Mouse (Mus musculus) embryonic facial prominence, embryonic 12.5 days (tissue): ENCODE measurements around the gene Pdpr. TPM values are rescaled to one million over a fixed set of nuclear protein-coding genes. Genes with fewer than 3 reads are reported as not detected.

Experiments
- ATAC-seq: fragments of 200-750 bp; cut with Nextera tagmentation; 2 replicates; pipeline ENCODE4 v1.8.0; 2017; ENCODE audit not compliant: insufficient number of reproducible peaks, insufficient read depth, low FRiP score, low TSS enrichment
- H3K27ac ChIP-seq: fragments of 300-500 bp; sonication (generic); 2 replicates; pipeline ENCODE4 v1.5.1; 2016; ENCODE audit warnings: mild to moderate bottlenecking
- H3K27me3 ChIP-seq: fragments of 300-500 bp; sonication (generic); 2 replicates; pipeline ENCODE4 v1.6.1; 2016; ENCODE audit warnings: mild to moderate bottlenecking, moderate library complexity
- H3K36me3 ChIP-seq: fragments of 300-500 bp; sonication (generic); 2 replicates; pipeline ENCODE4 v1.6.1; 2016; ENCODE audit warnings: mild to moderate bottlenecking
- H3K4me1 ChIP-seq: fragments of 300-500 bp; sonication (generic); 2 replicates; pipeline ENCODE4 v1.6.1; 2016
- H3K4me2 ChIP-seq: fragments of 300-500 bp; sonication (generic); replicated peaks from 2 replicates; pipeline ENCODE4 v1.6.1; 2016; ENCODE audit warnings: mild to moderate bottlenecking, moderate library complexity
- H3K4me3 ChIP-seq: fragments of 300-500 bp; sonication (generic); 2 replicates; pipeline ENCODE4 v1.5.1; 2016; ENCODE audit warnings: mild to moderate bottlenecking
- H3K9ac ChIP-seq: fragments of 300-500 bp; sonication (generic); 2 replicates; pipeline ENCODE4 v1.6.1; 2016; ENCODE audit warnings: mild to moderate bottlenecking, moderate library complexity
- H3K9me3 ChIP-seq: fragments of 300-500 bp; sonication (generic); 2 replicates; pipeline ENCODE4 v1.6.1; 2016; ENCODE audit warnings: mild to moderate bottlenecking, moderate library complexity
- WGBS: fragments of 180-500 bp; shearing (Covaris S2); methylation state at CpG from one replicate; pipeline ENCODE4 v1.1.7; 2016; 5-methylcytosine and 5-hydroxymethylcytosine counted together
- polyA plus RNA-seq: library from polyadenylated mRNA; unstranded; fragments of >200 nt; fragmentation: Nextera tagmentation; extraction: Ambion mirVana; gene quantifications from 2 replicates; pipeline ENCODE4 v1.2.1, GENCODE M21; 2016

Gene Pdpr
- 12.8 and 14.3 TPM in 2 replicates for polyA plus RNA-seq

DNA sequence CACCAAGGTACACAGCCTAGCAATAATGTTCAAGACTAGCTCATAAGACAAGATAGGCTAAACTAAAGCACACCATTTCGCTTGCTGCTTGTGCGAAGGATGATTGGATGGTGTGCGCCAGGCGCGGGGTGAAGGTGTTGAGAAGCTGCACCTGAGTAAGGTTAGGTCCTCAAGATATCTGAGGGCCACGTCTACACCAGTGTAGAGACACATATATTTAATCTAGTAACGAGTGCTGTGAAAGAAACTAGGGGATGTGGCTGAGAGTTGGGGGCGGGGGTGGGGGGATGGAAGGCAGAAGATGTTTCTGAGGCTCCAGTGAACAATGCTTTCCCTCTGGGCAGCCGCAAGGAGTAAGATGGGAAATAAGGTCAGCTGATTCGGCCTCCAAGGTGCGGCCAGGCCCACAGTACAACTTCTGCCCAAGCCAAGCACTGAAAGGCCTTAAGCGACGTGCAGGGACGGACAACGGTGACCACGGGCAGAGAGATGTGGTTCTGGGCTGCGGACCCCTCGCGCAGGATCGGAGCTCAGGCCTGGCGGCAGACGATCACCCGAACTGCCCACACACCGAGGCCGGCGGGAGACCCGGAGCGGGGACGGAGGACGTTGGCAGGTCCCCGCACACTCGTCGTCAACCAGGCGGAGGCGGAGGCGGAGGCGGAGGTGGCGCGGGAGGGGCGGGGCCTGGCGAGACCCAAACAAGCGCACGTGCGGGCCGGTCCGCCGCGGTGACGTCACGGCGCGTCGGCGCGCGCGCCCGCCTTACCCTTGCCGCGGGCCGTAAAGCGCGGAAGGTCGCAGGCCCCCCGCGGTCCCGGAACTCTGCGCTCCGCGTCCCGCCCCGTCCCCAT is at the start of gene Pdpr:
Gene Pdpr, plus strand, starts transcription at position 766 of the 854 bp plus-strand sequence.
- Histone ChIP-seq H3K4me3 (peak within 1 kb of the TSS; percentile 69), H3K4me2 (peak within 1 kb of the TSS; percentile 81), H3K36me3 (no peaks in the 10 kb centered on the region), H3K9me3 (no peaks in the 10 kb centered on the region), H3K9ac (peak within 1 kb of the TSS; percentile 72), H3K27me3 (no peaks in the 10 kb centered on the region), H3K4me1 (peaks cover 4% of the 10 kb centered on the region; the same call in 1 of the 2 replicates), H3K27ac (0 out of 2 replicates have a peak within 1 kb of the TSS, but pooled peaks have one; percentile 36)
- WGBS: 6% methylated on average over 68 of the region's 72 CpGs
- peak; percentile 88 for ATAC-seq

DNA sequence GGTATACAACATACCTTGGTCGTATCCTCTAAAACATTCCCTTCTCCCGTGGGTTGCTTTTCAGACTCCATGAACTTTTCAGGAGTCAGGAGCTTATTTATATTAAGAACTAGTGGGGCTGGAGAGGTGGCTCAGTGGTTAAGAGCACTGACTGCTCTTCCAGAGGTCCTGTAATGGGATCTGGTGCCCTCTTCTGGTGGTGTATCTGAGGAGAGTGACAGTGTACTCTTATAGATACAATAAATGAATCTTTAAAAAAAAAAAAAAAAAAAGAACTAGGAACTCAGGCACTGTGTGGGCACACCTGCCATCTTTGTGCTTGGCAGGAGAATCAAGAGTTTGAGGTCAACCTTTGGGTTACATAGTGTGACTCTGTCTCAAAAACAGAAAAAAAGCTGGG is 45.7 kb upstream of the Pdpr start:
- no peak overlapping the region for H3K27ac ChIP-seq
- peaks cover 97% of the 10 kb centered on the region for H3K36me3 ChIP-seq
- H3K4me3 ChIP-seq: no peak overlapping the region
- no peaks in the 10 kb centered on the region for H3K27me3 ChIP-seq
- H3K4me2 ChIP-seq: no peak overlapping the region
- no peaks in the 10 kb centered on the region for H3K9me3 ChIP-seq
- no peak for ATAC-seq
- WGBS: 94% methylated on average over 2 of the region's 2 CpGs
- H3K9ac ChIP-seq: no peak overlapping the region
- H3K4me1 ChIP-seq: no peaks in the 10 kb centered on the region

DNA sequence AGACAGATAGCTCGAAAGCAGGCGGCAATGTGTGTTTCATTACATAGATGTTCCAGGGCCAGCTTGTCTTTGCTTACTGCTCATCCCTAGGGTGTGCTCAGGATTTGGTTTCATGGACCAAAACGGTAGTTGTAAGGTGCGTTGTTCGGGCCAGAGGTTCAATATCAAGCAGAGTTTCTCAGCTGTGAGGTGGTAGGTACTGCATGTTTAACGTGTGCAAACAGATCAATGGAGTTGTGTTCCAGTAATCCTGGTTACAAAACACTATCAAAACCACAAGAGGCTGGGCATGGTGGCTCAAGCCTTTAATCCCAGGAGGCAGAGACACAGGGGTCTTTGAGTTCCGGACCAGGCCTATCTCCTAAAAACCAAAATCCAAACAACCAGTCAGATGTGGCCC is 45.3 kb upstream of the Pdpr start:
- Histone ChIP-seq H3K4me3 (no peak overlapping the region), H3K9me3 (no peaks in the 10 kb centered on the region), H3K27me3 (no peaks in the 10 kb centered on the region), H3K36me3 (peaks cover 98% of the 10 kb centered on the region), H3K4me2 (no peak overlapping the region), H3K27ac (no peak overlapping the region), H3K9ac (no peak overlapping the region), H3K4me1 (no peaks in the 10 kb centered on the region)
- no peak for ATAC-seq
- WGBS: 95% methylated on average over 7 of the region's 7 CpGs

DNA sequence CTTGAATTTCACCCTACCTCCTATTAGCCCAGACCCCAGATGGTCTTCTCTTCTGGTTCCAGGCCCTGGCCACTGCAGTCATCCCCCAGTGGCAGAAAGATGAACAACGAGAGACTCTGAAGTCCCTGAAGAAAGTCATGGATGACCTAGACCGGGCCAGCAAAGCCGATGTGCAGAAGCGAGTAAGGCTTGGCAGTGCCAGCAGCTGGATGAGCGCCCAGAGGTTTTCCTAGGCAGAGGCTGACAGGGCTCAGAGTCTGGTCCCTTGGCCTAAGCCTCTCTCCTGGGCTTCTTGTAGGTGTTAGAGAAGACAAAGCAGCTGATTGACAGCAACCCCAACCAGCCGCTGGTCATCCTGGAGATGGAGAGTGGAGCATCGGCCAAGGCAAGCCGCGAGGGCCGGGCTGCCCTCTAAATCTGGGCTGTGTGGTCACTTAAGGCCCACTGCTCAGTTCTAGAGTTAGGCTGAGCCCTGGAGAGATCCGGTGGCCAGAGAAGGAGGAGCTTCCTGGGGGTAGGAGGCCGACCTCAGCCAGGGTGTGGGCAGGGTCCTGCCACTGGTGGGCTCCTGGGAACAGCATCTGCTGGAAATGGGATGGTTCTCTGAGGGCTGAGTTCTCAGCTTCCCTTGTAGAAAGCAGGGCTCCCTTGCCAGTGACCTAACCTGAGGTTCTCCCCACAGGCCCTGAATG is 40.5 kb upstream of the Pdpr start:
- no peaks in the 10 kb centered on the region for H3K9me3 ChIP-seq
- H3K27me3 ChIP-seq: no peaks in the 10 kb centered on the region
- H3K4me3 ChIP-seq: no peak overlapping the region
- H3K36me3 ChIP-seq: peaks cover 71% of the 10 kb centered on the region
- H3K9ac ChIP-seq: no peak overlapping the region
- peaks cover 13% of the 10 kb centered on the region for H3K4me1 ChIP-seq
- WGBS: 96% methylated on average over 12 of the region's 12 CpGs
- no peak for ATAC-seq
- H3K4me2 ChIP-seq: no peak overlapping the region
- no peak overlapping the region for H3K27ac ChIP-seq

DNA sequence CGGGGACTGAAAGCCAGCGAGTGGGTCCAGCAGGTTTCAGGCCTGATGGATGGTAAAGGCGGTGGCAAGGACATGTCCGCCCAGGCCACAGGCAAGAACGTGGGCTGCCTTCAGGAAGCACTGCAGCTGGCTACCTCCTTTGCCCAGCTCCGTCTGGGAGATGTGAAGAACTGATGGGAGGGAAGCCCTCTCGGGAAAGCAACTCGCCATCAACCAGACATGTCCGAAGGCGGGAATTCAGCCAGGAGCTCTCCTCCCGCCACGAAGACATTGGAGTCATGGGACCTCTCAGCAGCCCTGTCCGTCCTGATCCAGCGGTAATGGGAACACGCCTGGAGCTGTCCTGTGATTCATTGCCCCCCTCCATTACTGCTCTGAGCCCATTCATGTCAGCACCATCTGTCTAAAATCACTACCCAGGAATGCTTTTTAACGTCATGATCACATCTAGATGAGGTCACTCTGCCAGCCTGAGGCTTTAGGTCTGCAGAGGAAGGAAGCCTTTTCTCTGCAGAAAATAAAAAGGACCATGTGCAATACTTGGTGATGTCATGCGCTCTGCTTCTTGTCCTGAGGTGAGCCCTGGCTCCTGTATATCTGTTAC is 39.3 kb upstream of the Pdpr start:
- Histone ChIP-seq H3K4me3 (no peak overlapping the region), H3K4me1 (peaks cover 13% of the 10 kb centered on the region), H3K9me3 (no peaks in the 10 kb centered on the region), H3K27me3 (no peaks in the 10 kb centered on the region), H3K36me3 (peaks cover 62% of the 10 kb centered on the region), H3K4me2 (no peak overlapping the region), H3K27ac (0 out of 2 replicates have a peak overlapping the region, but pooled peaks have one; percentile 23), H3K9ac (no peak overlapping the region)
- ATAC-seq: no peak
- 90% methylated on average over 17 of the region's 17 CpGs for WGBS

DNA sequence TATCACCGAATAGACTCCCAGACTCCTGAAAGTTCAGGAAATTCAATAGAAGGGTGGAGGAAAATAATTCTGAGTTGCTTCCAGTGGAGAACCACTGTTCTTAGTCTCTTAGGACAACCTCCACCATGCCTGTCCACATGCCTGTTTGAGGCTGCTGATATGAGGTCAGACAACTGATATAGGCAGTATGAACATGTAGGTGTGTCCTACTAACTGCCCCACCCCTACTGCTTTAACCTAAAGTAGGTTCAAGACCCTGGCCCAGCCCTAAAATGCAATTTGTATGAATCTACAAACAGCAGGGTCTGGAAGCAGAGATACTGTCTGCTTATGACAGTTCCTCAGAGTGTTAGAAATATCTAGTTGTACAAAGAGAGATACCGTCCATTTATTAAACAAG is 38.8 kb upstream of the Pdpr start:
- H3K27ac ChIP-seq: no peak overlapping the region
- no peak overlapping the region for H3K9ac ChIP-seq
- 62% methylated on average over 2 of the region's 2 CpGs for WGBS
- H3K9me3 ChIP-seq: no peaks in the 10 kb centered on the region
- peaks cover 57% of the 10 kb centered on the region for H3K36me3 ChIP-seq
- peak overlapping the region; percentile 92; the same call in 1 of the 2 replicates for H3K4me3 ChIP-seq
- H3K4me2 ChIP-seq: no peak overlapping the region
- ATAC-seq: no peak
- H3K27me3 ChIP-seq: no peaks in the 10 kb centered on the region
- peaks cover 13% of the 10 kb centered on the region for H3K4me1 ChIP-seq

DNA sequence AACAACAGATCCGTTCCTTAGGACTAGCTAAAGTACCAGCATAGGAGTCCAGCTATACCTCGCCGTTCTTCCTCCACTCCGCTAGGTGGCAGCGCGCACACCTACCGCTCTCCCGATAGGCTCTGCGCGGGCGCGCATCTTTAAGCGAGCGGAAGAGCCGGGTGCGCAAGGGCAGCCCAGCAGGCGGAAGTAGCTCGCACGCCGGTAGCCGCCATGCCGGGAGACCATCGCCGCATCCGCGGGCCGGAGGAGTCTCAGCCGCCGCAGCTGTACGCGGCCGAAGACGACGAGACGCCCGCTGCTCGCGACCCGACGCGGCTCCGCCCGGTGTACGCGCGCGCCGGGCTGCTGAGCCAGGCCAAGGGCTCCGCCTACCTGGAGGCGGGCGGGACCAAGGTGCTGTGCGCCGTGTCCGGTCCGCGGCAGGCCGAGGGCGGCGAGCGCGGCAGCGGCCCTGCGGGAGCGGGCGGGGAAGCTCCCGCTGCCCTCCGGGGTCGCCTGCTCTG is 38.2 kb upstream of the Pdpr start, which contains the start of gene Exosc6:
Gene Exosc6, plus strand, starts transcription at position 182 of the 506 bp plus-strand sequence.
- H3K9me3 ChIP-seq: no peaks in the 10 kb centered on the region
- H3K4me2 ChIP-seq: peak within 1 kb of the TSS; percentile 94
- peak within 1 kb of the TSS; percentile 92 for H3K4me3 ChIP-seq
- WGBS: under 1% methylated on average over 68 of the region's 68 CpGs
- H3K27ac ChIP-seq: peak within 1 kb of the TSS; percentile 83
- H3K27me3 ChIP-seq: no peaks in the 10 kb centered on the region
- peak within 1 kb of the TSS; percentile 97 for H3K9ac ChIP-seq
- H3K4me1 ChIP-seq: peaks cover 15% of the 10 kb centered on the region
- peaks cover 53% of the 10 kb centered on the region for H3K36me3 ChIP-seq
- peak; percentile 94 for ATAC-seq

DNA sequence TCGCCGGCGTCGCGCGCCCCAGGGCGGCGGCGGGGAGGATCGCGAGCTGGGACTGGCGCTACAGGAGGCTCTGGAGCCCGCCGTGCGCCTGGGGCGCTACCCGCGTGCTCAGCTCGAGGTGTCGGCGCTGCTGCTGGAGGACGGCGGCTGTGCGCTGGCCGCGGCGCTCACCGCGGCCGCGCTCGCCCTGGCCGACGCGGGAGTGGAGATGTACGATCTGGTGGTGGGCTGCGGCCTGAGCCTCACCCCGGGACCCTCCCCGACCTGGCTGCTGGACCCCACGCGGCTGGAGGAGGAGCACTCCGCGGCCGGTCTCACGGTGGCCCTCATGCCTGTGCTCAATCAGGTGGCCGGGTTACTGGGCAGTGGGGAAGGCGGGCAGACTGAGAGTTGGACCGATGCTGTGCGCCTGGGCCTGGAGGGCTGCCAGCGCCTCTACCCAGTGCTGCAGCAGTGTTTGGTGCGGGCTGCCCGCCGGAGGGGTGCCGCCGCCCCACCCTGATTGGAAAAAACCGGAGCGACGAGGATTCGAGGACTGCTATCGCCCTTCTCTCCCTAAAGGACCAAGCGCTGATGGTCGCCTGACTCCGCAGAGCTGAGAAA is 37.6 kb upstream of the Pdpr start:
- Histone ChIP-seq H3K4me2 (peak overlapping the region; percentile 94), H3K9me3 (no peaks in the 10 kb centered on the region), H3K36me3 (peaks cover 48% of the 10 kb centered on the region), H3K4me3 (peak overlapping the region; percentile 92), H3K9ac (peak overlapping the region; percentile 97), H3K27ac (peak overlapping the region; percentile 83), H3K4me1 (peaks cover 19% of the 10 kb centered on the region), H3K27me3 (no peaks in the 10 kb centered on the region)
- under 1% methylated on average over 63 of the region's 63 CpGs for WGBS
- peak; percentile 44; the same call in 1 of the 2 replicates for ATAC-seq

DNA sequence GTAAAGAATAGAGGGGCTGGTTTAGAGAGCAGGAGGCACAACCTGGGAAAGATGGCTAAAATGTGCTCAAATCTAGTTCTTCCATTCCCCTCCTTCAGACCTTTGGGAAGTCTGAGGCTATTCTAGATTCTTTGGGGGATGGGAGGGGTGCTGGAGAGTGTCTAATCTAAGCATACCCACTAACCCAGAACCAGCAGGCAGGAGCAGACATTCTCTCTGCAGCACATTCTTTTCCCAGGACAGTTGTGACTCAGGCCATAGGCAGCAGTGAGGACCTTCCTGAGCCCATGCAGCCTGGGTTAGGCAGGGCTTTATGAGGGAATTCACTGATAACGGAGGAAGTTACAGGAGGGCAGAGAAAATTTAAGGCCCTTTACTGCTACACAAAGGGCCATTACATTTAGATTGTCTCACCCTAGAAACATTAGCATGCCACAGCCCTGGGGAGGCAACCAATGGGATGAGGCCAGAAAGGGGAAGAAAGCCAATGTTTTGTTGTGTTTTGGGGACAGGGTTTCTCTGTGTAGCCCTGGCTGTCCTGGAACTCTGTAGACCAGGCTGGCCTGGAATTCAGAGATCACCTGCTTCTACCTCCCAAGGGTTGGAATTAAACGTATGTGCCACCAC is 35.4 kb upstream of the Pdpr start:
- 59% methylated on average over 2 of the region's 2 CpGs for WGBS
- Histone ChIP-seq H3K36me3 (peaks cover 25% of the 10 kb centered on the region), H3K27me3 (no peaks in the 10 kb centered on the region), H3K27ac (no peak overlapping the region), H3K4me3 (no peak overlapping the region), H3K4me2 (no peak overlapping the region), H3K9me3 (no peaks in the 10 kb centered on the region), H3K9ac (no peak overlapping the region), H3K4me1 (peaks cover 22% of the 10 kb centered on the region)
- no peak for ATAC-seq

DNA sequence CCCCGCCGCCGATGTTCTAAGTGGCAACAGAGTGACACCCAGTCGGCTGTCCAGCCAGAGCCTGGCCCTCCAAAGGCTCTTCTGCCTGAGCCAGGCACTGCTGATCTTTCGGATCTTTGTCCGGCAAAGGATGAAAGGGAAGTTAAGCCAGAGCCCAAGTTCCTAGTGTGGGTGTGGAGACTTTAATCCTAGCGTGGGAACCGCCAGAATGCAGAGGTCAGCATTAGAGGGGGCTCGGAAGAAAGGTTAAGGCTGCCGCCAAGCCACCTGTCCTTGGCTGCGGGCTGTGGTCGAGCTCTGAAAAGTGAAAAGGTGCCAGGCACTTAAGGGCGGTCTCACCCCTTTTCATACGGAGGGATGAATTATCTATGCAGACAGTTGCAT is 32.8 kb upstream of the Pdpr start:
- Histone ChIP-seq H3K36me3 (0 out of 2 replicates have a peak, but pooled peaks cover 9% of the 10 kb centered on the region), H3K27me3 (no peaks in the 10 kb centered on the region), H3K27ac (peak overlapping the region; percentile 63; the same call in 1 of the 2 replicates), H3K4me2 (peak overlapping the region; percentile 78), H3K9me3 (no peaks in the 10 kb centered on the region), H3K4me1 (peaks cover 22% of the 10 kb centered on the region), H3K4me3 (peak overlapping the region; percentile 72), H3K9ac (peak overlapping the region; percentile 59)
- WGBS: under 1% methylated on average over 14 of the region's 14 CpGs
- ATAC-seq: no peak
